Mouse (Mus musculus): ENCODE measurements around the gene Mob3b. TPM values are rescaled to one million over a fixed set of nuclear protein-coding genes. Genes with fewer than 3 reads are reported as not detected.

The Mob3b gene
- total RNA-seq, 2 experiments from 2014 or later = 4.5 to 4.7 TPM

GRCm38 (mm10) chr4:35063146-35063719 lies 94.1 kb downstream of the Mob3b start:
- no peak for TF ChIP-seq CTCF (conservative IDR thresholded peaks at IDR 0.05)
- no peak overlapping the region for H3K4me3 ChIP-seq
- H3K27ac ChIP-seq = no peak overlapping the region
- no peak for DNase-seq (ENCODE audit: low spot score in 2 of 2)

- H3K27ac ChIP-seq = no peak overlapping the region
- TF ChIP-seq CTCF (conservative IDR thresholded peaks at IDR 0.05) = no peak
- no peak for DNase-seq (ENCODE audit: low spot score in 2 of 2)
- no peak overlapping the region for H3K4me3 ChIP-seq
These were observed 96.3 kb downstream of the Mob3b start for GRCm38 (mm10) chr4:35060964-35061363.

GRCm38 (mm10) chr4:35060401-35060800 lies 96.9 kb downstream of the Mob3b start:
- no peak for TF ChIP-seq CTCF (conservative IDR thresholded peaks at IDR 0.05)

GRCm38 (mm10) chr4:35054362-35054761 lies 102.9 kb downstream of the Mob3b start:
- Histone ChIP-seq H3K4me3 (no peak overlapping the region), H3K27ac (no peak overlapping the region)
- no peak for DNase-seq (ENCODE audit: low spot score in 2 of 2)
- no peak for TF ChIP-seq CTCF (conservative IDR thresholded peaks at IDR 0.05)

More at GRCm38 (mm10) chr4:35060401-35060800, 96.9 kb downstream of the Mob3b start:
- no peak overlapping the region for H3K27ac ChIP-seq
- DNase-seq (ENCODE audit: low spot score in 2 of 2) = no peak
- H3K4me3 ChIP-seq = no peak overlapping the region

- Histone ChIP-seq H3K4me3 (no peak overlapping the region), H3K27ac (no peak overlapping the region)
- TF ChIP-seq CTCF (conservative IDR thresholded peaks at IDR 0.05) = no peak
- no peak for DNase-seq (ENCODE audit: low spot score in 2 of 2)
These were observed 104.9 kb downstream of the Mob3b start for GRCm38 (mm10) chr4:35052174-35052942.

- no peak for TF ChIP-seq CTCF (conservative IDR thresholded peaks at IDR 0.05)
- no peak for DNase-seq (ENCODE audit: low spot score in 2 of 2)
- no peak overlapping the region for H3K4me3 ChIP-seq
These were observed 106.1 kb downstream of the Mob3b start for GRCm38 (mm10) chr4:35051152-35051551.

GRCm38 (mm10) chr4:35049742-35050058 lies 107.6 kb downstream of the Mob3b start:
- no peak for DNase-seq (ENCODE audit: low spot score in 2 of 2)

More at GRCm38 (mm10) chr4:35051152-35051551, 106.1 kb downstream of the Mob3b start:
- H3K27ac ChIP-seq = no peak overlapping the region

GRCm38 (mm10) chr4:35049036-35049741 lies 108.1 kb downstream of the Mob3b start:
- H3K27ac ChIP-seq = no peak overlapping the region

More at GRCm38 (mm10) chr4:35049742-35050058, 107.6 kb downstream of the Mob3b start:
- TF ChIP-seq CTCF (conservative IDR thresholded peaks at IDR 0.05) = no peak
- Histone ChIP-seq H3K27ac (no peak overlapping the region), H3K4me3 (no peak overlapping the region)

GRCm38 (mm10) chr4:35040896-35041295 lies 116.4 kb downstream of the Mob3b start:
- TF ChIP-seq CTCF (conservative IDR thresholded peaks at IDR 0.05) = no peak
- Histone ChIP-seq H3K27ac (no peak overlapping the region), H3K4me3 (no peak overlapping the region)
- DNase-seq (ENCODE audit: low spot score in 2 of 2) = no peak

More at GRCm38 (mm10) chr4:35049036-35049741, 108.1 kb downstream of the Mob3b start:
- TF ChIP-seq CTCF (conservative IDR thresholded peaks at IDR 0.05) = no peak
- no peak for DNase-seq (ENCODE audit: low spot score in 2 of 2)
- no peak overlapping the region for H3K4me3 ChIP-seq

GRCm38 (mm10) chr4:35040306-35040705 lies 117.0 kb downstream of the Mob3b start:
- no peak overlapping the region for H3K27ac ChIP-seq
- no peak for TF ChIP-seq CTCF (conservative IDR thresholded peaks at IDR 0.05)
- H3K4me3 ChIP-seq = no peak overlapping the region
- DNase-seq (ENCODE audit: low spot score in 2 of 2) = no peak

GRCm38 (mm10) chr4:35037824-35038223 lies 119.5 kb downstream of the Mob3b start:
- Histone ChIP-seq H3K27ac (no peak overlapping the region), H3K4me3 (no peak overlapping the region)
- no peak for TF ChIP-seq CTCF (conservative IDR thresholded peaks at IDR 0.05)
- DNase-seq (ENCODE audit: low spot score in 2 of 2) = no peak

GRCm38 (mm10) chr4:35034504-35035290 lies 122.6 kb downstream of the Mob3b start:
- Histone ChIP-seq H3K27ac (no peak overlapping the region), H3K4me3 (no peak overlapping the region)
- no peak for TF ChIP-seq CTCF (conservative IDR thresholded peaks at IDR 0.05)
- DNase-seq (ENCODE audit: low spot score in 2 of 2) = no peak

- no peak overlapping the region for H3K27ac ChIP-seq
- no peak for DNase-seq (ENCODE audit: low spot score in 2 of 2)
- TF ChIP-seq CTCF (conservative IDR thresholded peaks at IDR 0.05) = no peak
- no peak overlapping the region for H3K4me3 ChIP-seq
These were observed 124.5 kb downstream of the Mob3b start for GRCm38 (mm10) chr4:35032758-35033157.
